Mouse (Mus musculus): Measurements from ENCODE around the gene Olfr166.
"Not testable (repeated sequence)": the region's sequence is repeated elsewhere in the genome, so short reads cannot be mapped to it uniquely, and the experiment has no call there.

The Olfr166 gene

GRCm38 (mm10) chr16:19483394-19483793, at the start of gene Olfr166:
Olfr166 (plus strand) TSS chr16:19483694.
- DNase-seq (ENCODE audit: low spot score in 2 of 2), result no peak

DNA sequence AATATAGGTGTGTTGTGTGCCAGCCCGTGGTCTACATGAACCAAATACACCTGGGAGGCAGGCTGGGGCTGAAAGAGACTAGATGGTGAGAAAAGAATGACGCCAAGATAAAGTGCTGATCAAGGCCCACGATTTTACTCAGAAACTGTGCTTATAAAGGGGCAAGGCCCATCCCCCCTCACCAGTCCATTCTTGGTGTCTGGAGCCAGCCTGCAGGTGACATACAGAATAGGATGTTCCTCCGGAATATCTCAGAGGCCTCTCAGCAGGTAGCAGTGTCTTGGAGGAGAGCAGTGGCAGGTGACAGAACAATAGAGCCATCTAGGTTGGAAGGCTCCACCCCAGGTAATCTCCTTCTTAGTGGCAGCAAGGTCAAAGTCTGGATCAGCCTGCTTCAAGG, 24.8 kb upstream of the Olfr166 start:
- not testable (repeated sequence) for DNase-seq (ENCODE audit: low spot score in 2 of 2)

DNA sequence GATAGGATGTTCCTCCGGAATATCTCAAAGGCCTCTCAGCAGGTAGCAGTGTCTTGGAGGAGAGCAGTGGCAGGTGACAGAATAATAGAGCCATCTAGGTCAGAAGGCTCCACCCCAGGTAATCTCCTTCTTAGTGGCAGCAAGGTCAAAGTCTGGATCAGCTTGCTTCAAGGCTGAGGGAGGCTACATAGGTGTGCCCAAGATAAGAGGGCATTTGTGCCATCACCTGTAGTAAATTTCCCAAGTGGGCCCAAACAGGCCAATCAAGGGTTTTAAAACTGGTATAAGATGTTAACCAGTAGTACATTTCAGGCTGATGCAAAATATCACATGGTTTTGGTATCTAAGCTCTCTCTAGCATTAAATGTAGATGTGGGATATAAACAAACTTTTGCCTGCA, 19.1 kb upstream of the Olfr166 start:
- DNase-seq (ENCODE audit: low spot score in 2 of 2), result no peak

- DNase-seq (ENCODE audit: low spot score in 2 of 2), result no peak
Observed at GRCm38 (mm10) chr16:19522166-19522565, 38.7 kb downstream of the Olfr166 start, which contains the start of gene Olfr167. Olfr167 (minus strand) TSS chr16:19522266.

- no peak for DNase-seq (ENCODE audit: low spot score in 2 of 2)
Observed at GRCm38 (mm10) chr16:19535455-19535854, 52.0 kb downstream of the Olfr166 start, which contains the start of gene Olfr168. Olfr168 (minus strand) TSS chr16:19535555.
